Mouse (Mus musculus) central nervous system, embryonic 11.5 days (tissue): ENCODE results near the gene Slc22a2. TPM values are rescaled to one million over a fixed set of nuclear protein-coding genes. Genes with fewer than 3 reads are reported as not detected.

Experiments used
- polyA plus RNA-seq: library from polyadenylated mRNA; depleted of rRNA; stranded (reverse); fragments of >200 nt; gene quantifications from 2 replicates; pipeline ENCODE4 v1.2.3, GENCODE M21; 2012; rRNA removed

Gene Slc22a2
- 0.02 and 0.04 TPM in 2 replicates for polyA plus RNA-seq

GRCm38 (mm10) chr17:12583991-12584390 lies at the start of gene Slc22a2:
Gene Slc22a2 (plus strand): TSS chr17:12584132.

GRCm38 (mm10) chr17:12675646-12676045 lies 91.7 kb downstream of the Slc22a2 start, which contains the start of gene Slc22a1:
Gene Slc22a1 (minus strand): TSS chr17:12675829.

Other genes with a start within 250 kb of the Slc22a2 start
- 4.0 and 7.4 TPM in 2 replicates for gene Plg, start 205.5 kb upstream of the Slc22a2 start, polyA plus RNA-seq
- 0.49 and 0.52 TPM in 2 replicates for gene Slc22a3, start 76.4 kb upstream of the Slc22a2 start, polyA plus RNA-seq
- gene Slc22a1, start 91.7 kb downstream of the Slc22a2 start, polyA plus RNA-seq = 0.32 and 0.70 TPM in 2 replicates
- gene Igf2r, start 185.5 kb downstream of the Slc22a2 start, polyA plus RNA-seq = 27.4 and 48.2 TPM in 2 replicates